Mouse (Mus musculus): ENCODE measurements around the gene Zfp865. TPM values are rescaled to one million over a fixed set of nuclear protein-coding genes. Genes with fewer than 3 reads are reported as not detected.

The Zfp865 gene
- polyA plus RNA-seq, 1 experiment from 2014 or later, result 6.6 TPM

- peak overlapping the region; percentile 95 for H3K9ac ChIP-seq (ENCODE audit: low read depth, low read length)
- H3K36me3 ChIP-seq (ENCODE audit: control insufficient read depth, insufficient read depth, low read length), result no peaks in the 10 kb centered on the region
- no peaks in the 10 kb centered on the region for H3K9me3 ChIP-seq (replicated peaks; ENCODE audit: control insufficient read depth, low read length, poor library complexity, severe bottlenecking)
- WGBS, result 3% methylated on average over 44 of the region's 45 CpGs
- peaks cover 56% of the 10 kb centered on the region for H3K4me1 ChIP-seq (ENCODE audit: control insufficient read depth, insufficient read depth, low read length)
- peak overlapping the region; percentile 79 for H3K4me3 ChIP-seq (ENCODE audit: low read depth, low read length)
- peak overlapping the region; percentile 71 for H3K4me2 ChIP-seq (ENCODE audit: low read length)
- H3K27me3 ChIP-seq (ENCODE audit: control insufficient read depth, insufficient read depth, low read depth, low read length), result peaks cover 15% of the 10 kb centered on the region
- no peak for ATAC-seq
- H3K27ac ChIP-seq (ENCODE audit: low read length), result no peak overlapping the region
Measured at GRCm38 (mm10) chr7:5052931-5053343, 32.8 kb downstream of the Zfp865 start.

- Histone ChIP-seq H3K4me3 (ENCODE audit: low read depth, low read length) (peak overlapping the region; percentile 79), H3K4me2 (ENCODE audit: low read length) (peak overlapping the region; percentile 71), H3K4me1 (ENCODE audit: control insufficient read depth, insufficient read depth, low read length) (peaks cover 59% of the 10 kb centered on the region), H3K9me3 (replicated peaks; ENCODE audit: control insufficient read depth, low read length, poor library complexity, severe bottlenecking) (no peaks in the 10 kb centered on the region), H3K36me3 (ENCODE audit: control insufficient read depth, insufficient read depth, low read length) (no peaks in the 10 kb centered on the region), H3K27ac (ENCODE audit: low read length) (peak overlapping the region; percentile 53; the same call in 1 of the 2 replicates), H3K27me3 (ENCODE audit: control insufficient read depth, insufficient read depth, low read depth, low read length) (peaks cover 15% of the 10 kb centered on the region), H3K9ac (ENCODE audit: low read depth, low read length) (peak overlapping the region; percentile 95)
- 8% methylated on average over 32 of the region's 32 CpGs for WGBS
- ATAC-seq, result no peak
Measured at GRCm38 (mm10) chr7:5053456-5054179, 33.4 kb downstream of the Zfp865 start.

- Histone ChIP-seq H3K9me3 (replicated peaks; ENCODE audit: control insufficient read depth, low read length, poor library complexity, severe bottlenecking) (no peaks in the 10 kb centered on the region), H3K9ac (ENCODE audit: low read depth, low read length) (peak overlapping the region; percentile 80), H3K4me2 (ENCODE audit: low read length) (peak overlapping the region; percentile 93), H3K27ac (ENCODE audit: low read length) (peak overlapping the region; percentile 84), H3K36me3 (ENCODE audit: control insufficient read depth, insufficient read depth, low read length) (no peaks in the 10 kb centered on the region), H3K4me3 (ENCODE audit: low read depth, low read length) (peak overlapping the region; percentile 76), H3K4me1 (ENCODE audit: control insufficient read depth, insufficient read depth, low read length) (peaks cover 71% of the 10 kb centered on the region), H3K27me3 (ENCODE audit: control insufficient read depth, insufficient read depth, low read depth, low read length) (peaks cover 15% of the 10 kb centered on the region)
- 2% methylated on average over 54 of the region's 55 CpGs for WGBS
- ATAC-seq, result peak; percentile 21
Measured at GRCm38 (mm10) chr7:5056651-5057263, 36.6 kb downstream of the Zfp865 start.

GRCm38 (mm10) chr7:5057381-5057780 is 37.2 kb downstream of the Zfp865 start:
- WGBS, result 25% methylated on average over 8 of the region's 8 CpGs

GRCm38 (mm10) chr7:5057804-5058203 is 37.6 kb downstream of the Zfp865 start:
- Histone ChIP-seq H3K9me3 (replicated peaks; ENCODE audit: control insufficient read depth, low read length, poor library complexity, severe bottlenecking) (no peaks in the 10 kb centered on the region), H3K27ac (ENCODE audit: low read length) (peak overlapping the region; percentile 11; the same call in 1 of the 2 replicates), H3K4me1 (ENCODE audit: control insufficient read depth, insufficient read depth, low read length) (peaks cover 63% of the 10 kb centered on the region), H3K4me3 (ENCODE audit: low read depth, low read length) (peak overlapping the region; percentile 76), H3K27me3 (ENCODE audit: control insufficient read depth, insufficient read depth, low read depth, low read length) (peaks cover 15% of the 10 kb centered on the region), H3K9ac (ENCODE audit: low read depth, low read length) (peak overlapping the region; percentile 80), H3K36me3 (ENCODE audit: control insufficient read depth, insufficient read depth, low read length) (no peaks in the 10 kb centered on the region), H3K4me2 (ENCODE audit: low read length) (peak overlapping the region; percentile 93)
- 32% methylated on average over 11 of the region's 11 CpGs for WGBS
- no peak for ATAC-seq

More at GRCm38 (mm10) chr7:5057381-5057780, 37.2 kb downstream of the Zfp865 start:
- no peaks in the 10 kb centered on the region for H3K36me3 ChIP-seq (ENCODE audit: control insufficient read depth, insufficient read depth, low read length)
- ATAC-seq, result no peak
- H3K9me3 ChIP-seq (replicated peaks; ENCODE audit: control insufficient read depth, low read length, poor library complexity, severe bottlenecking), result no peaks in the 10 kb centered on the region
- peaks cover 67% of the 10 kb centered on the region for H3K4me1 ChIP-seq (ENCODE audit: control insufficient read depth, insufficient read depth, low read length)
- peak overlapping the region; percentile 80 for H3K9ac ChIP-seq (ENCODE audit: low read depth, low read length)
- peaks cover 15% of the 10 kb centered on the region for H3K27me3 ChIP-seq (ENCODE audit: control insufficient read depth, insufficient read depth, low read depth, low read length)
- peak overlapping the region; percentile 76 for H3K4me3 ChIP-seq (ENCODE audit: low read depth, low read length)
- peak overlapping the region; percentile 84 for H3K27ac ChIP-seq (ENCODE audit: low read length)
- H3K4me2 ChIP-seq (ENCODE audit: low read length), result peak overlapping the region; percentile 93

- Histone ChIP-seq H3K9ac (ENCODE audit: low read depth, low read length) (no peak overlapping the region), H3K9me3 (replicated peaks; ENCODE audit: control insufficient read depth, low read length, poor library complexity, severe bottlenecking) (no peaks in the 10 kb centered on the region), H3K36me3 (ENCODE audit: control insufficient read depth, insufficient read depth, low read length) (no peaks in the 10 kb centered on the region), H3K4me2 (ENCODE audit: low read length) (no peak overlapping the region), H3K4me3 (ENCODE audit: low read depth, low read length) (no peak overlapping the region), H3K27me3 (ENCODE audit: control insufficient read depth, insufficient read depth, low read depth, low read length) (peaks cover 15% of the 10 kb centered on the region), H3K4me1 (ENCODE audit: control insufficient read depth, insufficient read depth, low read length) (peaks cover 60% of the 10 kb centered on the region), H3K27ac (ENCODE audit: low read length) (no peak overlapping the region)
- no peak for ATAC-seq
- 93% methylated on average over 1 of the region's 1 CpGs for WGBS
Measured at GRCm38 (mm10) chr7:5058631-5059030, 38.5 kb downstream of the Zfp865 start.

- peak overlapping the region; percentile 84 for H3K9ac ChIP-seq (ENCODE audit: low read depth, low read length)
- peak overlapping the region; percentile 99 for H3K27ac ChIP-seq (ENCODE audit: low read length)
- no peak overlapping the region for H3K4me3 ChIP-seq (ENCODE audit: low read depth, low read length)
- WGBS, result 88% methylated on average over 12 of the region's 12 CpGs
- peaks cover 60% of the 10 kb centered on the region for H3K4me1 ChIP-seq (ENCODE audit: control insufficient read depth, insufficient read depth, low read length)
- no peaks in the 10 kb centered on the region for H3K9me3 ChIP-seq (replicated peaks; ENCODE audit: control insufficient read depth, low read length, poor library complexity, severe bottlenecking)
- no peak overlapping the region for H3K4me2 ChIP-seq (ENCODE audit: low read length)
- peaks cover 13% of the 10 kb centered on the region for H3K27me3 ChIP-seq (ENCODE audit: control insufficient read depth, insufficient read depth, low read depth, low read length)
- no peaks in the 10 kb centered on the region for H3K36me3 ChIP-seq (ENCODE audit: control insufficient read depth, insufficient read depth, low read length)
- no peak for ATAC-seq
Measured at GRCm38 (mm10) chr7:5059421-5059820, 39.2 kb downstream of the Zfp865 start.

- H3K4me1 ChIP-seq (ENCODE audit: control insufficient read depth, insufficient read depth, low read length), result peaks cover 53% of the 10 kb centered on the region
Measured at GRCm38 (mm10) chr7:5060239-5060731, 40.1 kb downstream of the Zfp865 start.

More at GRCm38 (mm10) chr7:5060239-5060731, 40.1 kb downstream of the Zfp865 start:
- H3K4me2 ChIP-seq (ENCODE audit: low read length), result peak overlapping the region; percentile 83
- peak overlapping the region; percentile 84 for H3K9ac ChIP-seq (ENCODE audit: low read depth, low read length)
- H3K36me3 ChIP-seq (ENCODE audit: control insufficient read depth, insufficient read depth, low read length), result no peaks in the 10 kb centered on the region
- ATAC-seq, result peak; percentile 3; the same call in 1 of the 2 replicates
- WGBS, result 2% methylated on average over 27 of the region's 27 CpGs
- H3K4me3 ChIP-seq (ENCODE audit: low read depth, low read length), result peak overlapping the region; percentile 61
- no peaks in the 10 kb centered on the region for H3K9me3 ChIP-seq (replicated peaks; ENCODE audit: control insufficient read depth, low read length, poor library complexity, severe bottlenecking)
- peak overlapping the region; percentile 99 for H3K27ac ChIP-seq (ENCODE audit: low read length)
- H3K27me3 ChIP-seq (ENCODE audit: control insufficient read depth, insufficient read depth, low read depth, low read length), result peaks cover 4% of the 10 kb centered on the region; the same call in 1 of the 2 replicates
